Mouse (Mus musculus): Measurements from ENCODE around the gene Romo1. TPM values are rescaled to one million over a fixed set of nuclear protein-coding genes. Genes with fewer than 3 reads are reported as not detected.
"Not testable (repeated sequence)": the region's sequence is repeated elsewhere in the genome, so short reads cannot be mapped to it uniquely, and the experiment has no call there.

Romo1 gene
- polyA plus RNA-seq, 1 experiment from 2014 or later: 382 TPM

GRCm38 (mm10) chr2:156180824-156181590, 37.2 kb downstream of the Romo1 start:
- peak overlapping the region; percentile 67 for H3K4me2 ChIP-seq (replicated peaks)
- peaks cover 20% of the 10 kb centered on the region for H3K36me3 ChIP-seq
- no peak for ATAC-seq (ENCODE audit: low FRiP score, low read depth)
- no peaks in the 10 kb centered on the region for H3K27me3 ChIP-seq
- H3K9ac ChIP-seq: peak overlapping the region; percentile 78
- WGBS: 14% methylated on average over 8 of the region's 8 CpGs
- peak overlapping the region; percentile 85 for H3K27ac ChIP-seq
- no peaks in the 10 kb centered on the region for H3K9me3 ChIP-seq
- H3K4me3 ChIP-seq: peak overlapping the region; percentile 99
- H3K4me1 ChIP-seq: peaks cover 27% of the 10 kb centered on the region

- 74% methylated on average over 2 of the region's 2 CpGs for WGBS
- ATAC-seq (ENCODE audit: low FRiP score, low read depth): no peak
- H3K9ac ChIP-seq: peak overlapping the region; percentile 78; the same call in 1 of the 2 replicates
- H3K27ac ChIP-seq: no peak overlapping the region
- no peak overlapping the region for H3K4me3 ChIP-seq
- peak overlapping the region; percentile 67; the same call in 1 of the 2 replicates for H3K4me2 ChIP-seq (replicated peaks)
- H3K4me1 ChIP-seq: peaks cover 25% of the 10 kb centered on the region
- H3K9me3 ChIP-seq: no peaks in the 10 kb centered on the region
- peaks cover 15% of the 10 kb centered on the region for H3K36me3 ChIP-seq
- H3K27me3 ChIP-seq: no peaks in the 10 kb centered on the region
These were observed 37.8 kb downstream of the Romo1 start for GRCm38 (mm10) chr2:156181592-156181991.

GRCm38 (mm10) chr2:156189241-156189640, 45.4 kb downstream of the Romo1 start:
- ATAC-seq (ENCODE audit: low FRiP score, low read depth): not testable (repeated sequence)
- WGBS: 74% methylated on average over 7 of the region's 7 CpGs

GRCm38 (mm10) chr2:156190004-156190896, 46.4 kb downstream of the Romo1 start:
- Histone ChIP-seq H3K36me3 (no peaks in the 10 kb centered on the region), H3K4me3 (no peak overlapping the region), H3K4me2 (replicated peaks) (no peak overlapping the region), H3K27ac (no peak overlapping the region), H3K4me1 (no peaks in the 10 kb centered on the region), H3K27me3 (no peaks in the 10 kb centered on the region), H3K9ac (no peak overlapping the region), H3K9me3 (no peaks in the 10 kb centered on the region)
- ATAC-seq (ENCODE audit: low FRiP score, low read depth): no peak
- whole genome bisulfite sequencing: 79% methylated on average over 14 of the region's 14 CpGs

More at GRCm38 (mm10) chr2:156189241-156189640, 45.4 kb downstream of the Romo1 start:
- not testable (repeated sequence) for H3K36me3 ChIP-seq; H3K4me1 ChIP-seq; H3K9ac ChIP-seq; H3K4me2 ChIP-seq (replicated peaks); H3K27me3 ChIP-seq; H3K9me3 ChIP-seq; H3K27ac ChIP-seq; H3K4me3 ChIP-seq

- no peak for ATAC-seq (ENCODE audit: low FRiP score, low read depth)
- Histone ChIP-seq H3K4me2 (replicated peaks) (no peak overlapping the region), H3K27me3 (no peaks in the 10 kb centered on the region), H3K27ac (no peak overlapping the region), H3K4me1 (peaks cover 4% of the 10 kb centered on the region), H3K9me3 (no peaks in the 10 kb centered on the region), H3K4me3 (no peak overlapping the region), H3K36me3 (no peaks in the 10 kb centered on the region), H3K9ac (no peak overlapping the region)
- WGBS: 92% methylated on average over 2 of the region's 2 CpGs
These were observed 47.7 kb downstream of the Romo1 start for GRCm38 (mm10) chr2:156191540-156191939.

- no peak for ATAC-seq (ENCODE audit: low FRiP score, low read depth)
- Histone ChIP-seq H3K9me3 (no peaks in the 10 kb centered on the region), H3K27ac (no peak overlapping the region), H3K4me3 (no peak overlapping the region), H3K9ac (no peak overlapping the region), H3K36me3 (no peaks in the 10 kb centered on the region), H3K4me2 (replicated peaks) (no peak overlapping the region), H3K4me1 (peaks cover 4% of the 10 kb centered on the region), H3K27me3 (no peaks in the 10 kb centered on the region)
- 76% methylated on average over 2 of the region's 2 CpGs for WGBS
These were observed 48.2 kb downstream of the Romo1 start for GRCm38 (mm10) chr2:156192068-156192467.

GRCm38 (mm10) chr2:156193066-156193862, 49.4 kb downstream of the Romo1 start:
- no peaks in the 10 kb centered on the region for H3K9me3 ChIP-seq
- no peak overlapping the region for H3K4me2 ChIP-seq (replicated peaks)
- H3K27me3 ChIP-seq: no peaks in the 10 kb centered on the region
- ATAC-seq (ENCODE audit: low FRiP score, low read depth): no peak
- H3K36me3 ChIP-seq: no peaks in the 10 kb centered on the region
- no peak overlapping the region for H3K27ac ChIP-seq
- WGBS: 70% methylated on average over 3 of the region's 3 CpGs
- H3K4me3 ChIP-seq: no peak overlapping the region
- H3K9ac ChIP-seq: no peak overlapping the region
- peaks cover 12% of the 10 kb centered on the region for H3K4me1 ChIP-seq

- Histone ChIP-seq H3K27ac (no peak overlapping the region), H3K4me1 (peaks cover 25% of the 10 kb centered on the region), H3K4me3 (no peak overlapping the region), H3K9ac (no peak overlapping the region), H3K36me3 (no peaks in the 10 kb centered on the region), H3K9me3 (no peaks in the 10 kb centered on the region), H3K27me3 (no peaks in the 10 kb centered on the region), H3K4me2 (replicated peaks) (no peak overlapping the region)
- ATAC-seq (ENCODE audit: low FRiP score, low read depth): no peak
These were observed 50.7 kb downstream of the Romo1 start for GRCm38 (mm10) chr2:156194571-156194970.

Other genes starting within 250 kb of the Romo1 start
- 66.9 and 74.7 TPM in 2 replicates for gene Uqcc1, start 213.7 kb upstream of the Romo1 start, polyA plus RNA-seq (2015; fragmentation: Nextera tagmentation; extraction: Ambion mirVana)
- gene Gm15557, start 203.3 kb upstream of the Romo1 start, polyA plus RNA-seq (2015; fragmentation: Nextera tagmentation; extraction: Ambion mirVana): 0.60 and 1.2 TPM in 2 replicates
- gene Gdf5, start 198.7 kb upstream of the Romo1 start, polyA plus RNA-seq (2015; fragmentation: Nextera tagmentation; extraction: Ambion mirVana): 101 and 107 TPM in 2 replicates
- 32.1 and 32.2 TPM in 2 replicates for gene Cep250, start 187.6 kb upstream of the Romo1 start, polyA plus RNA-seq (2015; fragmentation: Nextera tagmentation; extraction: Ambion mirVana)
- 1.5 and 1.9 TPM in 2 replicates for gene 6430550D23Rik, start 136.1 kb upstream of the Romo1 start, polyA plus RNA-seq (2015; fragmentation: Nextera tagmentation; extraction: Ambion mirVana)
- gene Ergic3, start 136.0 kb upstream of the Romo1 start, polyA plus RNA-seq (2015; fragmentation: Nextera tagmentation; extraction: Ambion mirVana): 228 and 246 TPM in 2 replicates
- gene Fer1l4, start 91.1 kb upstream of the Romo1 start, polyA plus RNA-seq (2015; fragmentation: Nextera tagmentation; extraction: Ambion mirVana): not detected in 2 replicates
- 3.9 and 4.3 TPM in 2 replicates for gene Spag4, start 78.9 kb upstream of the Romo1 start, polyA plus RNA-seq (2015; fragmentation: Nextera tagmentation; extraction: Ambion mirVana)
- 62.5 and 64.4 TPM in 2 replicates for gene Cpne1, start 32.1 kb upstream of the Romo1 start, polyA plus RNA-seq (2015; fragmentation: Nextera tagmentation; extraction: Ambion mirVana)
- gene Rbm12, start 32.1 kb upstream of the Romo1 start, polyA plus RNA-seq (2015; fragmentation: Nextera tagmentation; extraction: Ambion mirVana): 28.8 and 36.8 TPM in 2 replicates
- 15.4 and 20.3 TPM in 2 replicates for gene Gm28036, start 16.9 kb upstream of the Romo1 start, polyA plus RNA-seq (2015; fragmentation: Nextera tagmentation; extraction: Ambion mirVana)
- gene Nfs1, start 147 bp downstream of the Romo1 start, polyA plus RNA-seq (2015; fragmentation: Nextera tagmentation; extraction: Ambion mirVana): 36.1 and 36.6 TPM in 2 replicates
- gene Rbm39, start 36.2 kb downstream of the Romo1 start, polyA plus RNA-seq (2015; fragmentation: Nextera tagmentation; extraction: Ambion mirVana): 818 and 841 TPM in 2 replicates
- 91.7 and 94.0 TPM in 2 replicates for gene Phf20, start 52.4 kb downstream of the Romo1 start, polyA plus RNA-seq (2015; fragmentation: Nextera tagmentation; extraction: Ambion mirVana)
- 3.9 and 4.4 TPM in 2 replicates for gene Cnbd2, start 168.3 kb downstream of the Romo1 start, polyA plus RNA-seq (2015; fragmentation: Nextera tagmentation; extraction: Ambion mirVana)
- 69.6 and 70.4 TPM in 2 replicates for gene Scand1, start 168.7 kb downstream of the Romo1 start, polyA plus RNA-seq (2015; fragmentation: Nextera tagmentation; extraction: Ambion mirVana)

Measured in limb, embryonic 13.5 days (tissue).